Mouse (Mus musculus): ENCODE data around the gene Elovl5. TPM values are rescaled to one million over a fixed set of nuclear protein-coding genes. Genes with fewer than 3 reads are reported as not detected.

Gene Elovl5
- total RNA-seq, 2 experiments from 2014 or later, result 32.3 to 37.0 TPM

DNA sequence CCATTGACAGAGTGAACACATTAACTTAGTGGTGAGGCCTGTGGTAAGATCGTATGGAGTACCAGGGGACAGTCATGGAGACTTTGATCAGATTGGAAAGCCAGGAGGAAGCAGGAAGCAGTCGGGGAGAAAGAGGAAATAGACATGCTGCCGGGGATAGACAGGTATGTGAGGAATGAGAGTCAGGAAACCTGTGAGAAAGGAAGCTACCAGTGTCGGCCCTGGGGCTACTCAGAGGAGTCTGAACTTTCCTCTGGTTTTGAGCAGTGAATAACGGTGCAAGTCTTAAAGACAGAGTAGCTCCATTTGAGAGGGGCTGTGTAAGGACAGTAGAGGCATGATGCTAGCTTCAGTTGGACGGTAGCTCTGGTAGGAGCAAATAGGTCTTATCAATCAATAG lies 10.3 kb downstream of the Elovl5 start:
- no peak for DNase-seq (ENCODE audit: low spot score in 2 of 2)

DNA sequence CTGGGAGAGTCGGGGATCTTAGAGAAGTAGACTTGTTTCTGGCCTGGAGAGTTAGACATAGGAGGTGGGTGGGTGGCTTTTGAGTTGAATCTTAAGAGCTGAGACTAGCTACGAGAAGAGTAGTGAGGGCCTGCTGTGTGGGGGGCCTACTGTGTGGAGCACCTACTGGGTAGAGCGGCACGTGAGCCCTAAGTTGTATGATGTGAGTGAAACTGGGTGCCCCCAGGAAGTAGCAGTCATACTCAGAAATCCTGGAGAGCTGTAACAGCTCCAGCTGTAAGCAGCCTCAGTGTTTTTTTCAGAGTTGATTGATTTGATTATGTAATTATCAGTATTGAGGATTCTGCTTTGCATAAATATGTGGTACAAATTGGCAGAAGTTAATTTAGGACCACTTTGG lies 11.6 kb downstream of the Elovl5 start:
- DNase-seq (ENCODE audit: low spot score in 2 of 2), result no peak

DNA sequence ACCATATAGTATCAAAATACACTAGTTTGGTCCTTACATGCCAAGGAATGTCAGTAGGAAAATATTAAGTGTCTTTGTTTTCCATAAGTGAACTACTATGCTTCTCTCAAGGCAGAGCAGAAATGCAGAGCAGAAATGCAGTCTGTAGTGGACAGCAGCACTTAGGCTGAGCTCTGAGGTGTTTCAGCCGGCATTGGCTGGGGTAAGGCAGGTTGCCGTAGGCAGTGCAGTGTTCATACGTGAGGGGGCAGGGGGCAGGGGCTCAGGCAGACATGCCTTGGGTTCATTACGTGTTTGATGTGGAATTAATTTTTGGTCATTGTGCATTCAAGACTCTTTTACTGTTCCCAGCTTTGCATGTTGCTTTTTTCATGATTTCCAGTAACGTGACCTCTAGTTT lies 12.1 kb downstream of the Elovl5 start:
- no peak for DNase-seq (ENCODE audit: low spot score in 2 of 2)

DNA sequence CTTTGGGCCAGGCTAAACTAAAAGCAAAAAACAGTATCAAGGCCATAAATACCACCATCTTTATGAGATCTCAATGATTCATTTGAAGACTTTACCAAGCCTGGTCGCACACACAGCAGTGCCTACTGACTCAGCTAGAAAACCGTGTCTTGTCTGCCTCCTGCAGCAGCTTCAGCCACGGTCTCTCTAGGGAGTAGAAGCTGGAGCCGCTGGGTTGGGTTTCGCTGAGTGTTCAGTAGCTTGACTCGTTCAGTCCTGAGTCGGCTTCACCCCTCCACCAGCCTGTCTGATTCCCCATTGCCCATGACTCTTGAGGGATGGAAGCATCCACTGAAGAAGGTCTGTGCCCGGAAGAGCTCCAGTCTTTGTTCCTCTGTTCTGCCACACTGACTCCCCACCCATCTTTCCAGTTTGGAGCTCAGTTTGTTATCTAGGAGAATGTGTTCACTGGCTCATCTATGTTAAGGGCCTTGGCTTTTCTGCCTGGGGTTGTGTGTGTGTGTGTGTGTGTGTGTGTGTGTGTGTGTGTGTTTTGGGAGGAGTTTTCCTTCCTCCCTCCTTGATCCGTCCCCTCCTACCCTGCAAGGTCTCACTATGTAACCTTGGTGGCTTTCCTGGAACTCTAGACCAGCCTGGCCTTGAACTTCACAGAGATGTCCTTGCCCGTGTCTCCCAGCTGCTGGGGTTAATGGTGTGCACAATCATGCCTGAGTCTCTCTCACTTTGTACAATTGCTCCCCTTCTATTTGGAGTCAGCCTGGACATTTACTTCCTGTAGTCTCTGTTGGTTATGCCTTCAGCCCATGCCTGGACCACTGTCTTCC lies 13.1 kb downstream of the Elovl5 start:
- no peak for DNase-seq (ENCODE audit: low spot score in 2 of 2)

DNA sequence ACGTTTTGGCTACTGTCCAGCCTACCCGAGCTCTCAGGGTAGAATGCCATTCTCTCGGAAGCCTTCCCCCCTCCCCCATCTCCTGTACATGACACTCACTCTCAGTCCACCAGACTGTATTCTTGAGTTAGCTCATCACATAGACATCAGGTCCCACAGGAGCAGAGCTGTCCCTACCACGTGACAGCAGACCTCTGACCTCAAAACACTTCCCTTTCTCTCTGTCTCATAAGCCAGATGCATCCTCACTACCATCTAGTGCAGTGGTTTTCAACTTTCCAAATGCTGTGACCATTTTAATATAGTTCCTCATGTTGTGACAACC lies 13.7 kb downstream of the Elovl5 start:
- no peak for DNase-seq (ENCODE audit: low spot score in 2 of 2)

DNA sequence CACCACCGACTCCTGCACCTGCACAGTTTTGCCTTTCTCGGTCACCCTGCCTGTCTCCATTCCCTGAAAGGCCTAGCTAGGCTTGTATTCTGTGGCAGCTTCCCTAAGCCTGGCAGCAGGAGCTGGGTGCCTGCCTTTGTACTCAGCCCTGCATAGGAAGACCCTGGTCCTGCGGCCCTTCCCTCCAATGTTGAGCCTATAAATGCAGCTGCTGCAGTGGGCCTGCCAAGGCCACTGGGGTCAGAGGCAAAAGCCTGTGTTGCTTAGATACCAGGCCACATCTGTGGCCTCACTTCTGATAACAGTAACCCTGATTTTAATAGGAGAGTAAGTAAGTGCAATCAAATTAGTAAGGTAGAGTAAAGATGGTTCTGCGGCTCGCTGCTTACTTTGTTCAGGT lies 14.6 kb downstream of the Elovl5 start:
- no peak for DNase-seq (ENCODE audit: low spot score in 2 of 2)

DNA sequence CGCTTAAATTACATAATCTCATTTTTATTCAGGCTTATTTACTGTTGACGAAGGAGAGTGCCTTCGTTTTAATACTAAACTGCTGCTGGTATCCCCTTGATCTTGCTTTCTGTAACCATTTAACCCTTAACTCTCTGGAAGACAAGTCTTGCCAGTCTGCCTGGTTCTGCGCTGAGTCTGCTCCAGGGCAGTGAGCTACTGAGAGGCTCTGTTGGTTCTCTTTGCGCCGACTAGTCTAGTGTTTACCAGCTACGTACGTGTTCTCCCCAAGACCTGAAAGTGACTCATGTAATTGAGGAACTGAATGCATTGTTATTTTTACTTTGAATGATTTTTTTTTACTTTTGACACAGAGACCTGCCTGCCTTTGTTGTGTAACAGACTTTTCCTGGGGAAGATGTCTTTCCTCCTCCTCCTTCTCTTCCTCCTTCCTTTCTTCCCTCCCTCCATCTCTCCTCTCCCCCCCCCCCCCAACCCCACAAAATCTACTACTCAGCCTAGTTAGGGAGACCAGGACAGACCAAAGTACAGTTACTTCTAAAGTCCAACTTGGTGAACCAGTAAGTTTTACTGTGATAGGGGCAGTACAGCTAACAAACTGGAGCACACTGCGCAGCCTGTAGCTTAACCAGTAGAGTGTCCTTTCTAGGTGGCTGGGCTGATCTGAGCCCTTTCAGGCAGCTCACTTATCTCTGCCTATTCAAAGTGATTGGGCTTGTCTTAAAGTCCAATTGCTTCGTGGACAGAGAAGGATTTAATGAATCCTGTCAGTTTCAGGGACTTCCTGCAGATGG lies 18.9 kb downstream of the Elovl5 start:
- no peak for DNase-seq (ENCODE audit: low spot score in 2 of 2)

DNA sequence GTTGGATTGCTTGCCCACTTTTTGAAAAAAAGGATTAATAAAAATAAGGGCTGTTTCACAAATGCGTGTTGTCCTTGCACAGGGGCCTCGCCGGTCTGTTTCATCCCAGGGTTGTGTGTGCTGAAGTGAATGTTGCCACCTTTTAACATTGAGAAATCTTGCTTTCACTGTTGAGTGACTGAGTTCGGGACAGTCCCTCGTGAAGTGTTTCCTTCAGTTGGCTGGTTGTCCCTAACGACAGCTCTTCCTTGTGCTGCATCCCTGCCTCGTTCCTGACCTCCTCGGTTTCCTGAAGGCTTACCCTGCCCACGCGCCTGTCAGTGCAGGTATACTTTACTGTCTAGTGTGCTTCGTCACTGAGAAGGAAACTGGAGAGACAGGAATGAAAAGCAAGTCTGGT lies 20.7 kb downstream of the Elovl5 start:
- DNase-seq (ENCODE audit: low spot score in 2 of 2), result no peak

DNA sequence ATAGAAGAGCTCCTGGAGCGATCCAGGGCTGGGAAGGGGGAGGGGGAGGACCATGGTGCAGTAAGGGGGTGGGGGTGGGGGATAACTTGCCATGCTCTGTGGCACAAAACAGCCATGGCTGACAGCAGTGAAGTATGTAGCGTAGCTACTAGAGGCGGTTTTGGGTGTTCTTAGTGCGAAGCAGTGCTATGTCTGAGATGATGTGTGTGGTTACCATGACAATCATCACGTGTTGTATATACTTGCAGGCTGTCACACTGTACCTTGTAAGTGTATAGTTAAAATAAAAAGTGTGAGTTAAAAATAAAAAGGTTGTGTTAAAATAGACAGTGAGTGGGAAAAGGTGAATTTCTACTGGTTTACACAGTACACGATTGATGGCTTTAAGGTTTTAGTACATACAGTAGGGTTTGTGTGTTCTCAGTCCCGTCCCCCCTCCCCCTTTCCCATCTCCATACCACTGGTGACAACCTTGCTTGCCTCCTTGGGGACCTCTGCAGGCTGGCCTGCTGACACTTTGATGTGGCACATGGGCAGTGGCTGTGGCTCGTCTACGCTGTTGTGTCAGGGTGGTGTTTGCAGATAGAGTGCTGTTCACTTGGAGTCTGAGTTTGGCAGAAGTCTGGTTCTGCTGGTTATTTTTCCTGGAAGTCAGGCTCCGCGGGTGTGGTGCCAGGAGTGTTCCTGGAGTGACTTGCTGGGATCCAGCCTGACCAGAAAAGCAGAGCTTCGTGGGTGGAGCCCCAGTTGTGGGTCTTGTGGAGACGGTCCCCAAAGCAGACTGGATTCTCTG lies 21.8 kb downstream of the Elovl5 start:
- peak in 1 of 2 experiments; percentile 53 for DNase-seq (ENCODE audit: low spot score in 2 of 2)

DNA sequence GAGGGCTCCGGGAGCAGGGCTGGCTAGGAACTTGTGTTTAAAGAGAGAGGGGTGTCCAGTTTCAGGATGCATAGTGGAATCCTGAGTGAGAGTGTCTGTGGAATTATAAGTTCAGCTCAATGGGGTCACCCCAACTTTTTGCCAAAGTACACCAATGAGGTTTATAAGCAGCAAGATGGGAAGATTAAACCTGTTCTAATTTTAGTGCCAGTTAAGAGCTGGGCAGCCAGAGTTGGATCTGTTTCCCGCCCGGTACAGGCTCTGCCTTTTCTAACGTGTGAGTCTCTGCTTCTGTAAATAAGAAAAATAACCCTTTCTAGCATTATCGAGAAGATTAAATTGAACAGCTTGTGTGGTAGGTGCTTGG lies 22.4 kb downstream of the Elovl5 start:
- no peak for DNase-seq (ENCODE audit: low spot score in 2 of 2)

DNA sequence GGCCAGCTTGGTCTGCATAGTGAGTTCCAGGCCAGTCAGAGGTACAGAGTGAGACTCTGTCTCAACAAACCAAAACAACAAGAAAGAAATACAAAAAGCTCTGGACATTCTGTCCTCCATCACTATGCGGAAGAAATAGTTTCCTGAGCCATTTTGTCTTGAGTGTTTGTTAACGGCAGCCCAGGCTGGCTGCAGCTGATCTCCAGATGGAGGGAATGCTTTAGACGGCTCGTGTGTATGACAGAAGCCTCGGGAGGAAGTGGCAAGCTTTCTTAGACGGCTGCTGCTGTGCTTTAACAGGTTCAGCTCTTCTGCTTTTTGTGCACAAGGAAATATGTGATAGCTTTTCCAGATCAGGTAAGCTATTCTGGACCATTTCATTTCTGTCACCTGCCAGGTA lies 23.9 kb downstream of the Elovl5 start:
- no peak for DNase-seq (ENCODE audit: low spot score in 2 of 2)

DNA sequence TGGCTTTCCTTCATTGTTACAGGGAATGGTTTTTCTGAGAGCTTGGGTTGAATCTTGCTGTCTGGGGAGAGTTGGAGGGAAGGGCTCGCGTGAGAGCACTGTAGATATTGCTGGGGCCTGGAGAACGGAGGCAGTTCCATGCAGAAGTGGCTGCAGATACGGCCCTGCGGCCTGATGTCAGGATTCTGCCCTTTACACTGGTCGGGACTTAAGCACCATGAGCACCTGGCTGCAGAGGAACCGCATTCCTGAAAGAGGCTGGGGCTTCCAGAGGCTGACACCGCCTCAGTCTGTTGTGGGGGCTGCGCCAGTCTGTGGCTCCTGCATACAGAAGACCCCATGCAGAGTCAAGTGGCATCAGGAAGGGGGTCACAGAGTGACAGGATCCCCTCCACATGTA lies 24.7 kb downstream of the Elovl5 start:
- no peak for DNase-seq (ENCODE audit: low spot score in 2 of 2)

DNA sequence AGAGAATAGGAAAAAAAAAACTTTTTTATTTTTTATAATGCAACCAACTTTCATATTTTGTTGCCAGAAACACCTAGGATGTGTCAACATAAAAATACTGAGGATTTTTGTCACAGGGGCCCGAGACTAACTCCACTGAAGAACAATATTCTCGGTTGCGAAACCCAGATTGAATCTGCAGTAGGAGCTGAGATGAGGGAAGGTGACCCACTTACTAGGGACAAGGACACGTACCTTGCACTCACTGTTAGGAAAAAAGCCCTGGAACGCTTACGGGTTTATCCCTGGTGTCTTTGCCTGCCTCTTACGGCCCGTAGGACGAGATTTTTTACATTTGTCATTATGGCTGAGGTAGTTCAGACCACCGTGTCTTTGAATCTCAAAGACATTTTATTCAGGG lies 25.2 kb downstream of the Elovl5 start:
- no peak for DNase-seq (ENCODE audit: low spot score in 2 of 2)

DNA sequence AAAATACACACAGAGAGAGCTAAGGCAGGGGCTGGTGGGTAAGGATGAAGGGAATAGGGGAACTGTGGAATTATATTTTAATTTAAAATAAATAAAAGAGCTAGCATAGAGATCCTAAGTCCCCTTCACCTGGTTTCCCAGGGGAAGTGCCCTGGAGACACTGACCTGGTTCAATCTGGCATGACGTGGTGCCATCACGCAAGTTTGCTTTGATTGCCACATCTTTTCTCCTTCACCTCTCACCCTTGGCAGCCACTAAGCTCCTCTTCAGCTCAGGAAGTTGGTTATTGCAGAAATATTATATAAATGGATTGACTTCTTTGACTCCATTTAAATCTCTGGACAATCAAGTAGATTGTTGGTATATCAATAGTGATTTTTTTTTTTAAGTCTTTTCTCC lies 26.2 kb downstream of the Elovl5 start:
- no peak for DNase-seq (ENCODE audit: low spot score in 2 of 2)

DNA sequence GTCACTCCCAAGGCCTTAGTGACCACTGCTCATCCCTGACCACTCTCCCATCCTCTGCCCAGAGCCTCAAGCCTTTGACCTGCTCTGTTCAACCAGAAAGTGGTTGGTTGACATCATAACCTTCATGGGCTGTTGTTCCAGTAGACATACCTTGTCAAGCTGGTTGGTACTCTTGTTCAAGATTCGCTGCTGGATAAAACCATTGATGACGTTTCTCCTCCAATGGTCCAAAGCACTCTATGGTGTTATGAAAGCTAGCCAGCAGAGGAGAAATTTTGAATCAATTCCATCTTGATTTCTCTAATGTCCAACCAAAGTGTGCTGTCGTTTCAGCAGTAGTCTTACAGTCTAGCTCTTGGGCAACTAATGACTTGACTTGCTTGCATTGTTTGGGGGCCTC lies 27.0 kb downstream of the Elovl5 start:
- DNase-seq (ENCODE audit: low spot score in 2 of 2), result no peak

DNA sequence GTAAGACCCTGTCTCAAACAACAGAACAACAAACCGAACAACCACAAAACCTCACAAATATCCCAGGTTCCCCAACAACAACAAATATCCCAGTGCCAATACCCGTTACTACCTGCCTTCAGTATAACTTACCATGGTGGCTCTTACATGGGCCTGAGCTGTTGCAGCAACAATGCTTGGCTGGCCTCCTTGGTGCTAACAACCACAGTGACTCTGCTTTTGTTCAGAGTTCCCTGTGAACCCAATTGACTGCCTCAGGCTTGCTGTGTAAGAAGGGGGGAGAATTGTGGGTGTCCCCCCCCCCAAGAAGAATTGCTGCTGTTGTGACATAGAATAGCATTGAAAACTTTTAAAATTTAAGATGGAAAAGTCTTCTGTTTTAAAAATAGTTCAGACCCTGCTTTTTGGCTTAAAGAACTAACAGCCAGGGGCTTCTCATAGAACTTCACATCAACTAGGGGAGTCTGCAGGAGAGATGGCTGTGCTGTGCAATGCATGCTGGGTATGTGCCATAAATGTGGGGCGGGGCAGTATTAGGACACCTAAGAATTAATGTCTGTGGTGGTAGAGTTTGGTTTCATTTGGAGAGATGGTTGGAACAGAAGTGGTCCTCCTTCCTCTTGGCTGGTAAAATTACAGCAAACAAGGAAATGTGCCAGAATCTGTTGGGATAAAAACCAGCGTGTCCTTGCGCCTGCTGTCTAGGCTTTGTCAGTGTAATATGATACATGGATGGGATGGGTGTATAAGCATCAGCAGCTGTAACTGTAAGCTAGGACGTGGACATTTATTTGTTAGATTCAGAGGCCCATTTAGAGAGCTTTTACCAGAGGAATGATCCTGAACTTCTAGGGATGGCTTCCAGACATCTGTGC lies 28.9 kb downstream of the Elovl5 start:
- peak in 1 of 2 experiments; percentile 16 for DNase-seq (ENCODE audit: low spot score in 2 of 2)

DNA sequence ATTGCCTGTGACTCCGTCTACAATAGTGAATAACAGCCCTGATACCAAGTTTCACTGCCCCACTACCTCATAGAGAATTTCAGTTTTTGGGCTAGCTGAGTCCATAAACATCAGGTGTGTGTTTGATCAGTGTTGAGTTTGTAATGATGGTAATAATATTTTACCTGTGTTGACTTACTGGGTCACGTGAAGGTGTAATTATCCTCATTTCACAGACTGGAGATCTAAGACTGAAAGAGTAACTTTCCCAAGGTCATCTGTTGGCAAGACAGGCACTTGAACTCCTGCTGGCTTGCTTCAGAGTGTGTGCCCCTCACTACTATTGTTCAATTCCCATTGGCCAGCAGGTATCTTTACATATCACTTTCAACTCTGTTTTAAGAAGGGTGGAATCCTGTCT lies 31.1 kb downstream of the Elovl5 start:
- no peak for DNase-seq (ENCODE audit: low spot score in 2 of 2)

DNA sequence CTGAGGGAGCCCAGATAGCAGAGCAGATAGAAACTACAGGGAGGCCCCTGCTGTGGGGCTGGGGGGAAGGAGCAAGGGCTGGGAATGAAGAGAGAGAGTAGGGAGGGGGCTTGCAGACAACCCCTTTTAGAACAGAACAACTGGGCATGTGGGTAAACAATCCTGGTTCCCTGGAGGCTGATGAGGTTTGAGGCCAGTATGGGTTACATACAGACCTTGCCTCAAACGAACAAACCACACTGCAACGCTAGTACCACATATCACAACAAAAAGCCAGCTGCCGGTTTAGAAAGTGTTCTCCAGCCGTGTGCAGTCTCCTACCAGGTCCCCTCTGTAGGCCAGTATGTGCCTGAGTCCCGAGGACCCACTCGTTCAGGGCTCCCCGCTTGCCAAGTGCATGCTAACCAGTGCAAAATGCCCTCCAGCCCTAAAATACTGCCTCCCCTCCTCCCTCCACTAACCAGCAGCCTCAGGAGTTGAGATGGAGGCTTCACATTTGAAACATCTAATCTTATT lies 32.6 kb downstream of the Elovl5 start:
- no peak for DNase-seq (ENCODE audit: low spot score in 2 of 2)

DNA sequence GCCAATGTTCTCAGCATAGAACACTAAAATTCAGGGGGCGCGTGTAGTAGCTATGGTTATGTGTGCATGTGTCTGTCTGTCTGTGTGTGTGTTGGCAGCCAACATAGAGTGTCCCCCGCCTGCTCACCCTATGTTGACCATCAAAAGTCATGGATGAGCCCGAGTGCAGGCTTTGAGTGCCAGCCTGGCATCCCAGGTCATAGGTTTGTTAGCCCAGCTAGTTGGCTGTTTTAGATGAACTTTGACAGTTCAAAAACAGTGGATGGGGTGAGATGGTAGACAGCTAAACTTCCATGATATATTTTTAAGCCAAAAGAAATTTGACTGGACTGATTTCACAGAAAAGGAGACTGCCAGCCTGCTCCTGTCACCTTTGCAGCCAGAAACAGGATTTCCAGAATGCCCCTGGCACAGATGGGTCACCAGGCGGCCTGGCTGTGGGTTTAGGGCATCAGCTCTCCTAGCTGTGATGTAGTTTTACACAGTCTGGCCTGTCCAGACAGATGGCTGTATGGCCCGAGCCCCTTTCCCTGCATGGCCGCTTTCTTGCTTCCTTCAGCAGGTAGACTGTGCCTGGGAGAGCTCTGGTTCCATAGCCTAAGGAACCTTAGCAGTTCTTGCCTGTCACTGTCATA lies 33.8 kb downstream of the Elovl5 start:
- DNase-seq (ENCODE audit: low spot score in 2 of 2), result no peak

DNA sequence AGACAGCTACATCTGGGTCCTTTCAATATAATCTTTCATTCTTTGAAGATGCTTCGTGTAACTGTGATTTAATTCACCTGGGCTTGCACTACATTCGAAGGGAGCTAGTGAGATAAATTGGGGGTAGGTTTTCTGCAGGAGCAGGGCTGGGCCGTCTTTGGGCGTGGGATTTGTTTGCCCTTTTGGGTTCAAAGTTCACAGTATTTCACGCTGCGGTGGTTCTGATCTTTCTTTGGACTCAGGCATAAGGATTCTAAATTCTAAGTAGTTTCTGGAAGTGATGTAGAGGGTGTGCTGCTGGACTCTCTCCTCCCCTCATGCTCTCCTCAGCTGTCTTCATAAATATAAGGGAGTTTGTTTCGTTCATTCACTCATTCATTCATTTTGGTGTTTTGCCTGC lies 34.8 kb downstream of the Elovl5 start:
- no peak for DNase-seq (ENCODE audit: low spot score in 2 of 2)

Data from gastrocnemius, postnatal 4 days (tissue).